Mouse (Mus musculus): ENCODE data around the gene Mlip. TPM values are rescaled to one million over a fixed set of nuclear protein-coding genes. Genes with fewer than 3 reads are reported as not detected.

The Mlip gene
- polyA plus RNA-seq, 1 experiment from 2014 or later = not detected

DNA sequence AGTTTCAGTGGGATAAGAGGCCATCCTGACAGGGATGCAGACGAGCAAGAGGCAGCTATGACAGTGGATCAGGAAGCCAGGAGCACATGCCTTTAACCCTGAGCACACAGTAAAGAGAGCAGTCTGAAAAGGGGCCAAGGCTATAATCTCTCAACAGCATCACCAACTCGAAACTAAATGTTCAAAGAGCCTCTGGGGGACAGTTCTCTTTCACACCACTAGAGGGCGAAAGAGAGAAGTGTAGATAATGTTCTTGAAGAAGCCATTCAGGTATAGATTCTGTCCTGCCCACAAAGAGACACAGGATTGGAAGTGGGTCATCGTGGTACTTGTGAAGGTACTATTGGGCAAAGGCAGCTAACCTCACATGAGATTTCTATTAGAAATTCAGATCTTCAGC lies 1.2 kb upstream of the Mlip start:
- ChIA-PET CTCF (no interaction called here), POLR2A (no interaction called here)
- DNase-seq (ENCODE audit: low read depth, low spot score) = no peak
- no peak for ATAC-seq
- H3K27me3 ChIP-seq = no peaks in the 10 kb centered on the region
- TF ChIP-seq CTCF (IDR thresholded peaks at IDR 0.05) = peak; percentile 37
- in situ Hi-C loops (cut with MboI; ENCODE audit: low pct_unique_long_range_greater_than_20kb) = loop anchor here (25.0 kb wide), 2 partner anchors 692 to 1092 kb away; no protein-coding TSS in a partner anchor

DNA sequence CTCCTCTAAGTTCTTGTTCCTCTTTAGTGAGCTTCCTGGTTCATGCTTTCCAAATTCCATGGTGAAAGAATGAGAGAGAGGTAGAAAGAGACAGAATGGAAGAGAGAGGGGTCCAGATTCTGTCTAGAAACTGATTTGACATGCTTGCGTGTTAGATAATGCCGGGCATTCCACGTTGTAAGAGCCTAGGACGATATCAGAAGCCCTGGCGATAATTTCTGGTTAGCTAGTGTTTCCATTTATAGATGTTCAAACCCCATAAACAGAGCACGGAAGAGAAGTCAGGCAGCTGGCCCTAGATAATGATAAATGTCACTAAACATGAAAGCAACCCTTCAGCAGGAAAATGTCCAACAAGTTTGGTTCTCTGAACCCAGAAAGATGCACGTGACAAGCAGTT lies 5.1 kb downstream of the Mlip start:
- in situ Hi-C loops (cut with MboI; ENCODE audit: low pct_unique_long_range_greater_than_20kb) = no loop called here
- no peak for DNase-seq (ENCODE audit: low read depth, low spot score)
- no peak for TF ChIP-seq CTCF (IDR thresholded peaks at IDR 0.05)
- ChIA-PET CTCF (interaction anchor here (2.0 kb wide), 1 partner anchor 11 kb away, joined by 6 read pairs; no protein-coding TSS in a partner anchor), POLR2A (no interaction called here)
- H3K27me3 ChIP-seq = peaks cover under 1% of the 10 kb centered on the region
- no peak for ATAC-seq

DNA sequence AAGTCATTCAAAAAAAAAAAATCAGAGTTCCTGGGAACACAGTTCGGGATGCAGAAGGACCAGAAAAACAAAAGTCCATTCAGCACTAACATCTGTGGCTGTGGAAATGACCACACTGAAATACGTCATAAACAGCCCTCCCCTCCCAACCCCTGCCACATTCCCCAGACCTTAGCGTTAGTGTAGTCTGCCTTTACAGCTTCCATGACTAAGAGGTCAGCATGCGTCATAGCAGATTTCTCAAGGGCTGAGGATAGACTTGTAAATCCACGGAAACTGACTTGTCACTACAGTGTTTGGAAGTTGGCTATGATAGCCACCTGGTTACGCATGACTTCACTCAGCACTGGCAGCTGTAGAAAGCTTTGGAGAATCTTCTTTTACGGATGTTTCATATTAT lies 8.5 kb downstream of the Mlip start:
- ATAC-seq = peak; percentile 80
- ChIA-PET CTCF (interaction anchor here (2.0 kb wide), 1 partner anchor 13 kb away, joined by 4 read pairs; no protein-coding TSS in a partner anchor), POLR2A (no interaction called here)
- no peak for TF ChIP-seq CTCF (IDR thresholded peaks at IDR 0.05)
- in situ Hi-C loops (cut with MboI; ENCODE audit: low pct_unique_long_range_greater_than_20kb) = no loop called here
- peak; percentile 27 for DNase-seq (ENCODE audit: low read depth, low spot score)
- H3K27me3 ChIP-seq = peaks cover 4% of the 10 kb centered on the region

DNA sequence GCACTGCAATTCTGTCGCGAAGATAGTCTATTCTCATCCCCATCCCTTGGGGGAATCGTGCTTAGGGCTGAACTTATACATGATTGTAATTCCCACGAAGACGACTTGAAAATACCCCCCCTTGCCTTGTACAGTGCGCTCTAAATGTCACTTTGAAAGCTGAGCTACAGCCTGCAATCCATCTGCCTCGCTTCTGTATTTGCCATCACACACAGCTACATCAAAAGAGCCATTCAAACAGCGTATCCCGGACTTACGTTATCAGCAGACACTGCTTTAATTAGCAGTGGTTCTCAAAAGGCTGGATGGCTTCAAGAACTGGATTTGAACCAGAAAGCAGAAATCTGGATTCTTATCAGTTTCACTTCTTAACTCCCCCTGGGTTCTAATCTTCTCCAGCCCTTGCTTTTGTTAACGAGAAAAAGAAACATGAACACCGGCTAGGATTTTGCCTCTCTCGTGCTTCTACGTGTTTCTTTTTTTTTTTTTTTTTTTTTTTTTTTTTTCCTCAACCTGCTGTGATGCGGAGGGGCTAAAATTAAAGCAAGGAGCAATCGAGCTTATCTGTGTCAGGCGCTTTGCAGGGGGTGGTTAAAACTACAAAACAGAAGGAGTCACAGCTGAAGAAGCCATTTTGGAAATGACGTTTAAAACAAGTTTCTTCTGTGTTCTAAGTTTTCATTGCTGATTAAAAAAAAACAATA lies 12.5 kb downstream of the Mlip start:
- ChIA-PET POLR2A (no interaction called here), CTCF (no interaction called here)
- in situ Hi-C loops (cut with MboI; ENCODE audit: low pct_unique_long_range_greater_than_20kb) = no loop called here
- TF ChIP-seq CTCF (IDR thresholded peaks at IDR 0.05) = no peak
- ATAC-seq = no peak
- peaks cover 4% of the 10 kb centered on the region for H3K27me3 ChIP-seq
- DNase-seq (ENCODE audit: low read depth, low spot score) = no peak

DNA sequence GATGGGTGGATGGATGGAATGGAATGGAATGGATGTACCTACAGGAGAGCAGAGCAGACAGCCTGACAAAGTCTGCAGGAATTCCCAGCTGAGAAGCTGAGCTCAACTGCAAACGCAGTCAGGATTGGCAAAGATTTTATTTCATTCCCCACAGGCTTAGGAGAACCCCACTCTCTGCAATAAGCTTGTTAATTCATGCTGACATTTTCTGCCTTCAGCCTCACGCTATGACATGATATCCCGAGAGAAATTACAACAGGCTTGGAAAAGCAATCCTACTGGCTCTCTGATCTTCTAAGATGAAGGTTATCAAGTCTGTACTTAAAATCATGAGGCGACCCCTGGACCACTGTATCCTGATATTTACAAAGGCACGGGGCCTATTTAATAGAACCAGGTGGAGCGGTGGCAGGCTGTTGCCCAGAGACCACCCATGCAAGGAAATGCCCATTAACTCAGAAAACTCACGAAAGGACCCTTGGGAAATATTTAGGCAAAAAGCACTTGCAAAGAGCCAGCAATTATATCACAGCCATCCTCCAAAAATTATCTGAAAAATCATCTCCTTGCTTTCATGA lies 13.1 kb downstream of the Mlip start:
- DNase-seq (ENCODE audit: low read depth, low spot score) (no peak), ATAC-seq (no peak)
- TF ChIP-seq CTCF (IDR thresholded peaks at IDR 0.05) = no peak
- in situ Hi-C loops (cut with MboI; ENCODE audit: low pct_unique_long_range_greater_than_20kb) = no loop called here
- H3K27me3 ChIP-seq = peaks cover 4% of the 10 kb centered on the region
- ChIA-PET CTCF (no interaction called here), POLR2A (no interaction called here)

DNA sequence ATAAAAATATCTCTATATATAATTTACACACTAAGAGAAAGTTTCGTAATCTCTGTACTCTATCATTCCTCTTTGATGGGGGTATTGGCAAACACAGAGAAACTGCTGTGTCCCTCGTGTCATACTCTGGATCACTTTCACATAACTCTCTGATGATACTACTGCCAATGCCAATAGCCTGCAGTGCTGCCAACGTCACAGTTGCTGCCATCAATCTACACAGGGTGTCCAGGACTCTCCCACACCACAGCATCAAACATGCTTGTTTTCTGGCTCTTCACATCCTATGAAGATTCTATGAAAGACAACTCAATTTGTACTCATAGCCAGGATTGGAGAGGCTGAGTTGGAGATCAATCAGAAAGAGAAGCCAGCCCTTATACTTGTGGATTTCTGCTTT lies 17.4 kb downstream of the Mlip start:
- no peak for DNase-seq (ENCODE audit: low read depth, low spot score)
- no peak for ATAC-seq
- no peaks in the 10 kb centered on the region for H3K27me3 ChIP-seq
- no peak for TF ChIP-seq CTCF (IDR thresholded peaks at IDR 0.05)
- CTCF ChIA-PET = no interaction called here
- POLR2A ChIA-PET = no interaction called here
- in situ Hi-C loops (cut with MboI; ENCODE audit: low pct_unique_long_range_greater_than_20kb) = no loop called here

DNA sequence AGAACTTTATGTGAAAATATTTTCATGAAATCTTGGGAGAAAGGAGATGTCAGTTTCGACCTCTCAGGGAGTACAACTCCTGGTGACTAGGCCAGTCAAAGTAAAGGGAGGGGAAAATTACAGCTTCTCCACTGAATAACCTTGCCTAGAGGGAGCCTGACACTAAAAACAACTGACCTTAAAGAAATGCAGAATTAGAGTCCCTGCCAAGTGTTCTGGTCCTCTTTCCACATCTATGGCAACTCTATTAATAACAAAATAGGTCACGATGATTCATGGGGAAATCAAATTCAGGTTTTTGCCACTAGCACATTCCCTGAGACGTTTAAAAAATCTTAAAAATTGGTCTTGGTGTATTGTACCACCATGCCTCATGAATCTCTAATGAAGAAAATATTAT lies 34.4 kb downstream of the Mlip start:
- in situ Hi-C loops (cut with MboI; ENCODE audit: low pct_unique_long_range_greater_than_20kb) = no loop called here
- no peak for TF ChIP-seq CTCF (IDR thresholded peaks at IDR 0.05)
- no peak for ATAC-seq
- ChIA-PET POLR2A (no interaction called here), CTCF (no interaction called here)
- no peaks in the 10 kb centered on the region for H3K27me3 ChIP-seq
- DNase-seq (ENCODE audit: low read depth, low spot score) = no peak

DNA sequence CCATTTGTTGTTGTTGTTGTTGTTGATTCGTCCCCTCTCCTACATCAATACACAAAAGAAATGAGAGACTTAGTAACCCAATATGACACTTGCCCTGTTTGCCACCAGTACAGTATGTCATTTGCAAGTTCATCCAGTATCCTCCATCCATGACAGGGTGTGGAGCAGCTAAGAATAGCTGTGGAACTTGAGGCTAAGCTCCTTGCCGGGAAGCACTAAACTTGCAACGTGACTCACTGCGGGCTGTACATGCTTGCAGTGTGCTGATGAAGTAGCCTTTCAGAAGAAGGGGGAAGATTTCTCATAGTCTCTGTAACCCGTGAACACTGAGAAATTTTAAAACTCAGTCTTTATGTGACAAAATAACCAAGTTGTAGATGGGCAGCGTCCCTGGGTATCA lies 42.2 kb downstream of the Mlip start:
- peak; percentile 19 for DNase-seq (ENCODE audit: low read depth, low spot score)
- TF ChIP-seq CTCF (IDR thresholded peaks at IDR 0.05) = no peak
- CTCF ChIA-PET = no interaction called here
- POLR2A ChIA-PET = no interaction called here
- peak; percentile 80 for ATAC-seq
- in situ Hi-C loops (cut with MboI; ENCODE audit: low pct_unique_long_range_greater_than_20kb) = no loop called here
- H3K27me3 ChIP-seq = no peaks in the 10 kb centered on the region

DNA sequence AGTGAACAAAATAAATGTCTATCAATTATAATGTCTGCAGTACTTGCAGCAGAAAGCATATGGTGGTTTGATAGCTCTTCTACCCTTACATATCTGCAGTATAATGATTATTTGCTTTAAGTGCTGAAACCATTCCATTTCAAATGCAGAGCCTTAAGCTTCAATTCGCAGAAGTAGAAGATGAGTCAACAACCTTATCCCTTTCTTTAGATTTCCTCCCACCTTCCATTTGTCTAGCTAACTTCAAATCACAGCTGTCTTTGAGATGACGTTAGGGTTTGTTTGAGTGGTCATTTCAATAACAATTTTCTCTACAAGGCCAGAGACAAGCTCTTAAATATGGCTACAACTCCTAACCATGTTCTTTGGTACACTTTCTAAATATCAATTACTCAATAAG lies 47.4 kb downstream of the Mlip start:
- no peak for DNase-seq (ENCODE audit: low read depth, low spot score)
- TF ChIP-seq CTCF (IDR thresholded peaks at IDR 0.05) = no peak
- no peak for ATAC-seq
- ChIA-PET CTCF (no interaction called here), POLR2A (no interaction called here)
- in situ Hi-C loops (cut with MboI; ENCODE audit: low pct_unique_long_range_greater_than_20kb) = no loop called here
- H3K27me3 ChIP-seq = no peaks in the 10 kb centered on the region

DNA sequence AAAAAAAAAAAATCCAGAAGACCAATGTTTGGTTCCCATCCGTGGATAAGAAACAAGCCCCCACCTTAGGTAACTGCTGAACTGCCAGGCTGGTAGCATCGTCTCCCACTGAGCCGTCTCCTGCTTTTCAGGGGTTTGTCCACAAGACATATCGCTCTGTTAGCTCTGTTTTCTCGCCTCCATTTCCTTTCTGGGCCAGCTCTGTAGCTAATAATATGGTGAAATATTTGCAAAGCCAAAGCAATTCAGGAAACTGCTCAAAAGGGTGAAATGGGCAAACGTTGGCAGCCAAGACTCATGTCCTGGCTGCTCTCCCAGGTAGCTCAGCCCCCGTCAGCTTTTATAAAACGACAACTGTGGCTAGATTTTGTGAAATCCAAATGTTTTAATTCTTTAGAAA lies 50.4 kb downstream of the Mlip start:
- DNase-seq (ENCODE audit: low read depth, low spot score) = no peak

DNA sequence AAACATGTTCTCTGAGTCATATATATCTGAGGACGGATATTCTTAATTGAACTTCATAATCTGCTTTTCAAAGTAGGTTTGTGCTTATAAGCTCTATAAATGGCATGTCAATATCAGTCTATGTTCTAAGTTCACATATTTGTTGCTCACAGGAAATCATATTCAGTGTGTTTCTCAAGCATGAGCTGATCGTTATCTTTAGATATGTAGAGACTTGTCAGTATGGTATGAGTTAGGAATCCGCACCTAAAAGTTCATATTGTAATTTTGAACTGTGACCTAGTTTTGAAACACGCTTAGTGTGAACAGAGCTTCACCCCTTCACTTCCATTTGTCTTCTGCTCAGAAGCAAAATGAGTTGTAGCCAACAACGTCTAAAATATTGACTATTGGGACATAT lies 64.8 kb downstream of the Mlip start:
- DNase-seq (ENCODE audit: low read depth, low spot score) = no peak
- in situ Hi-C loops (cut with MboI; ENCODE audit: low pct_unique_long_range_greater_than_20kb) = no loop called here
- no peaks in the 10 kb centered on the region for H3K27me3 ChIP-seq
- ChIA-PET POLR2A (no interaction called here), CTCF (no interaction called here)
- no peak for TF ChIP-seq CTCF (IDR thresholded peaks at IDR 0.05)
- ATAC-seq = no peak

More for the DNA sequence above, 50.4 kb downstream of the Mlip start:
- H3K27me3 ChIP-seq = no peaks in the 10 kb centered on the region
- ATAC-seq = no peak
- ChIA-PET CTCF (no interaction called here), POLR2A (interaction anchor here (0.6 kb wide), 1 partner anchor 14 kb away, joined by 5 read pairs; no protein-coding TSS in a partner anchor)
- in situ Hi-C loops (cut with MboI; ENCODE audit: low pct_unique_long_range_greater_than_20kb) = no loop called here
- TF ChIP-seq CTCF (IDR thresholded peaks at IDR 0.05) = no peak

DNA sequence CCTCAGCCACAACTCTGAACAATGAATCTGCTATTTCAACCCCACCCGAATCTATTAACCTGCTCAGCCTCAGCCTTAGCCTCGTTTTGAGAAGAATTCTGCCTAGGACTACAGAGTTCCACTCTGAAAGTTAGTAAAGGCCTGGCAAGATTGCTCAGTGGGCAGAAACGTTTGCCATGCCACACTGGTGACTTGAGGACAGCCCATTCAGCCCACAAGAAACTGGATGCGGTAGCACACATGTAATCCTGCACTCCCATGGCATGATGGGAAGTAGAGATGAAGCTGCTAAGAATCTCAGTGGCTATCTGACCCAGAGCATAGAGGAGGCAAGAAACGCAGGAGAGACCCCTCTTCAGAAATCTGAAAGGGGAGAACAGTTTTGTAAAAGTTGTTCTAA lies 73.4 kb downstream of the Mlip start:
- no peak for TF ChIP-seq CTCF (IDR thresholded peaks at IDR 0.05)
- ChIA-PET CTCF (no interaction called here), POLR2A (no interaction called here)
- ATAC-seq = no peak
- H3K27me3 ChIP-seq = peaks cover 7% of the 10 kb centered on the region
- in situ Hi-C loops (cut with MboI; ENCODE audit: low pct_unique_long_range_greater_than_20kb) = no loop called here
- DNase-seq (ENCODE audit: low read depth, low spot score) = no peak
